Mouse (Mus musculus) forebrain, embryonic 16.5 days (tissue): ENCODE measurements around the gene Trpc2. TPM values are rescaled to one million over a fixed set of nuclear protein-coding genes. Genes with fewer than 3 reads are reported as not detected.

Experiments used
- polyA plus RNA-seq: library from polyadenylated mRNA; unstranded; fragments of >200 nt; fragmentation: Nextera tagmentation; extraction: Ambion mirVana; gene quantifications from 2 replicates; pipeline ENCODE4 v1.2.1, GENCODE M21; 2015

Gene Trpc2
- polyA plus RNA-seq, 1 experiment from 2014 or later, result 0.24 TPM

Other genes starting within 250 kb of the Trpc2 start
- gene Inppl1, start 244.9 kb upstream of the Trpc2 start, polyA plus RNA-seq, result 20.0 and 20.5 TPM in 2 replicates
- gene Folr2, start 225.9 kb upstream of the Trpc2 start, polyA plus RNA-seq, result 0.65 and 0.94 TPM in 2 replicates
- gene Anapc15, start 219.4 kb upstream of the Trpc2 start, polyA plus RNA-seq, result 68.6 and 72.3 TPM in 2 replicates
- gene Folr1, start 212.3 kb upstream of the Trpc2 start, polyA plus RNA-seq, result 17.1 and 19.2 TPM in 2 replicates
- gene Lamtor1, start 177.2 kb upstream of the Trpc2 start, polyA plus RNA-seq, result 149 and 166 TPM in 2 replicates
- 0.54 and 0.72 TPM in 2 replicates for gene Tomt, start 176.8 kb upstream of the Trpc2 start, polyA plus RNA-seq
- gene Lrrc51, start 149.2 kb upstream of the Trpc2 start, polyA plus RNA-seq, result 9.4 and 9.6 TPM in 2 replicates
- gene Numa1, start 149.0 kb upstream of the Trpc2 start, polyA plus RNA-seq, result 64.8 and 68.6 TPM in 2 replicates
- gene Il18bp, start 64.4 kb upstream of the Trpc2 start, polyA plus RNA-seq, result 3.5 and 5.0 TPM in 2 replicates
- 36.3 TPM in 2 replicates for gene Rnf121, start 17.6 kb upstream of the Trpc2 start, polyA plus RNA-seq
- 34.8 and 41.2 TPM in 2 replicates for gene Xndc1, start 17.6 kb upstream of the Trpc2 start, polyA plus RNA-seq
- gene Xntrpc, start 17.4 kb upstream of the Trpc2 start, polyA plus RNA-seq, result 1.3 and 1.7 TPM in 2 replicates
- 0.10 and 0.48 TPM in 2 replicates for gene Art1, start 18.6 kb downstream of the Trpc2 start, polyA plus RNA-seq
- 0.70 and 0.71 TPM in 2 replicates for gene Art5, start 26.4 kb downstream of the Trpc2 start, polyA plus RNA-seq
- 0.08 TPM in 1 of 2 replicates, not detected in the other for gene Chrna10, start 33.7 kb downstream of the Trpc2 start, polyA plus RNA-seq
- gene Nup98, start 127.1 kb downstream of the Trpc2 start, polyA plus RNA-seq, result 25.7 and 27.6 TPM in 2 replicates
- 51.7 and 55.8 TPM in 2 replicates for gene Pgap2, start 127.1 kb downstream of the Trpc2 start, polyA plus RNA-seq
- gene Rhog, start 172.9 kb downstream of the Trpc2 start, polyA plus RNA-seq, result 15.4 and 19.5 TPM in 2 replicates
- 10.3 and 12.1 TPM in 2 replicates for gene Stim1, start 184.7 kb downstream of the Trpc2 start, polyA plus RNA-seq